Mouse (Mus musculus) ES-E14 (cell line): ENCODE measurements around the gene Ndufv3. TPM values are rescaled to one million over a fixed set of nuclear protein-coding genes. Genes with fewer than 3 reads are reported as not detected.
A peak's percentile ranks its signal among the peaks of the same experiment; 100 is the strongest.

Source experiments
- DNase-seq: peaks from one replicate; pipeline ENCODE4 v3.0.0-alpha.2; 2013; ENCODE audit warnings: low read depth, low spot score
- H3K27ac ChIP-seq: 2 replicates; pipeline ENCODE4 v1.5.1; 2012; ENCODE audit warnings: low read depth, mild to moderate bottlenecking, low read length, moderate library complexity, mixed read lengths; ENCODE audit not compliant: poor library complexity, insufficient read depth, severe bottlenecking
- H3K36me3 ChIP-seq: 2 replicates; pipeline ENCODE4 v1.6.1; 2012; ENCODE audit warnings: mild to moderate bottlenecking, low read length, moderate library complexity, mixed read lengths; ENCODE audit not compliant: control insufficient read depth, poor library complexity, insufficient read depth, severe bottlenecking
- H3K4me1 ChIP-seq, 2 experiments: fragments of 150-350 bp in 1 of 2; sonication (generic) in 1 of 2; 2 replicates each; pipeline ENCODE4 v1.6.1; 2012; ENCODE audit warnings: low read length in 2 of 2, mild to moderate bottlenecking in 1 of 2, mixed read lengths in 1 of 2; ENCODE audit not compliant: control insufficient read depth in 2 of 2, insufficient read depth in 2 of 2, poor library complexity in 1 of 2
- H3K4me3 ChIP-seq, 2 experiments: fragments of 150-350 bp in 1 of 2; sonication (generic) in 1 of 2; 2 replicates each; pipeline ENCODE4 v1.5.1; 2012; ENCODE audit warnings: low read length in 2 of 2, low read depth in 1 of 2, mild to moderate bottlenecking in 1 of 2, mixed read lengths in 1 of 2; ENCODE audit not compliant: insufficient read depth in 1 of 2, poor library complexity in 1 of 2, severe bottlenecking in 1 of 2
- H3K9ac ChIP-seq: 2 replicates; pipeline ENCODE4 v1.6.1; 2012; ENCODE audit warnings: low read depth, mild to moderate bottlenecking, low read length, mixed read lengths; ENCODE audit not compliant: poor library complexity, insufficient read depth, severe bottlenecking
- H3K9me3 ChIP-seq: fragments of 150-350 bp; sonication (generic); 2 replicates; pipeline ENCODE4 v1.6.1; 2012; ENCODE audit warnings: low read depth, mild to moderate bottlenecking, low read length; ENCODE audit not compliant: control insufficient read depth, insufficient read depth
- CHD2 ChIP-seq: IDR thresholded peaks from 2 replicates; pipeline ENCODE4 v1.6.1; 2014; ENCODE audit warnings: mild to moderate bottlenecking, low read depth, low read length, inconsistent platforms
- HCFC1 ChIP-seq: IDR thresholded peaks from 2 replicates; pipeline ENCODE4 v1.6.1; 2012; ENCODE audit warnings: low read length, inconsistent platforms, borderline replicate concordance; ENCODE audit not compliant: insufficient read depth
- MAFK ChIP-seq: IDR thresholded peaks from 2 replicates; pipeline ENCODE4 v1.6.1; 2014; ENCODE audit warnings: mild to moderate bottlenecking, low read depth, low read length, inconsistent platforms; ENCODE audit not compliant: insufficient read depth
- ZC3H11A ChIP-seq: IDR thresholded peaks from 2 replicates; pipeline ENCODE4 v1.6.1; 2012; ENCODE audit warnings: low read depth, mild to moderate bottlenecking, inconsistent platforms, low read length, borderline replicate concordance
- ZNF384 ChIP-seq: IDR thresholded peaks from 2 replicates; pipeline ENCODE4 v1.6.1; 2012; ENCODE audit warnings: low read depth, low read length, inconsistent platforms
- in situ Hi-C, 2 experiments: fragments of 600-800 bp; cut with MboI; formaldehyde crosslinking; loops; one replicate each; pipeline ENCODE4 v1.15.1; 2025; ENCODE audit warnings: low sequenced_read_pairs in 2 of 2, inconsistent platforms in 1 of 2; ENCODE audit not compliant: unreplicated experiment in 2 of 2
- total RNA-seq: library from RNA; depleted of rRNA; stranded (reverse); fragments of 300-350 nt; gene quantifications from 2 replicates; pipeline ENCODE4 v1.2.3, GENCODE M21; 2012; rRNA removed

The Ndufv3 gene
- total RNA-seq, 1 experiment = 206 TPM

DNA sequence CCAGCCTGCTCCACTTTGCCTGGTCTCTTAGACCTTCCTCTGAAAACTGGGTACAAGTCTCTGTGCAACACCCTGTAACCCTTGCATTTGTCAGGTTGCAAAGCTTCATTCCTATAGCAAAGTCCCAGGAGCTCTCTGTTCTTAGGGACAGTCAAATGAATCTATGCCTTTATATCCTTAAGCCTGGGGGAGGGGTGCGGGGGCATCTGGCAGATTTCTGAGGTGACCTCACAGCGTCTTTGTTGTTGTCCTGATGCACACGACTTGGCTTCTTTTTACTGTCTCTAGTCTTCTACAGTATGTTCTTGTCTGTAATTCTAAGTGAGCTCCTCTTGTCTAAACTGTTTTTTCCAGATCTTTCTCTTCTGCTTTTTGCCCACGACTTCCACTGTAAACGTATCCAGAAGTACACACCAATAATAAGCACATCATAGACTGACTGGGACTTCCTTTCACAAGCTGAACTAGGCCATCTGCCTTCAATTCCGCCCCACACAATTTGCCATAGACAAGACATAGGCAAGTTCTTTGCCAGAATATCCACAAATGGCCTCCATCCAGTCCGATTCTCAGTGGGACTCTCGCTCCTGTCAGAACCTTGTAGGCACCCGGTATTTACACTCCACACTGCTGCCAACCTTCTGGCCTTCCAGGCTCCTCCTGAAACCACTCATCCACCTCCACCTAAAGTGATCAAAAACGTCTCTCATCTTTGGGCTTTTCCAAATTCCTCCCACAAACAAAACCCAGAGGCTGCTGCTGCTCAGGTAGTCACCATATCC, 56.7 kb downstream of the Ndufv3 start:
- TF ChIP-seq ZNF384 = no peak
- no peak for TF ChIP-seq CHD2
- TF ChIP-seq MAFK = no peak
- TF ChIP-seq HCFC1 = no peak
- no peak for TF ChIP-seq ZC3H11A
- H3K4me1 ChIP-seq = peaks cover 8 to 40% of the 10 kb centered on the region in 2 experiments
- in situ Hi-C loops = no loop called here
- H3K36me3 ChIP-seq = no peaks in the 10 kb centered on the region
- no peak overlapping the region for H3K4me3 ChIP-seq
- no peak for DNase-seq
- H3K27ac ChIP-seq = no peak overlapping the region; the same call in 1 of the 2 replicates
- H3K9ac ChIP-seq = no peak overlapping the region
- no peaks in the 10 kb centered on the region for H3K9me3 ChIP-seq

DNA sequence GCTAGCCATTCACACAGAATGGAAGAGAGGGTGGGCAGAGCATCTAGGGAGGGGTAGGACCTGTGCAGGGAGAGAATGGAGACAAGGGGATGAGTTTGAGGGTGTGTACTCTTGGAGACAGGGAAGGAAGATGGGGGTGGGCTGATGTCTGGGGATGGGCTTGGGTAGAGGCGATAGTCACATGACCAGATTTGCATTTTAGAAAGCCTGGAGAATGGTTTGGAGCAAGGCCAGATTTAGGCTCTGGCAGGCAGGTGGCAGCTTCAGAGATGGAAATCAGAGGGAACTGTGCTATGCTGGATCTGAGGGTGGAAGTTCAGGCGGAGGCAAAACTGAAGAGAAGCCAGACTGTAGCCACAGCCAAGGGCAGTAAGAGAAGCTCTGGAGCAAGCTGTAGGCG, 60.4 kb downstream of the Ndufv3 start:
- H3K27ac ChIP-seq = peak overlapping the region; percentile 71; the same call in 1 of the 2 replicates
- in situ Hi-C loops = no loop called here
- peak overlapping the region; percentile 15 to 28; a peak in 2 of 4 replicates for H3K4me3 ChIP-seq
- no peak for DNase-seq
- H3K9me3 ChIP-seq = no peaks in the 10 kb centered on the region
- TF ChIP-seq ZC3H11A (no peak), ZNF384 (no peak), CHD2 (no peak), MAFK (no peak)
- H3K9ac ChIP-seq = peak overlapping the region; percentile 20; the same call in 1 of the 2 replicates
- H3K36me3 ChIP-seq = no peaks in the 10 kb centered on the region; the same call in 1 of the 2 replicates
- H3K4me1 ChIP-seq = peaks cover 8 to 46% of the 10 kb centered on the region in 2 experiments

Other genes with a start within 250 kb of the Ndufv3 start
- gene Rsph1, start 242.7 kb upstream of the Ndufv3 start, total RNA-seq = 1.4 and 1.9 TPM in 2 replicates
- gene Slc37a1, start 233.3 kb upstream of the Ndufv3 start, total RNA-seq = 37.5 and 64.8 TPM in 2 replicates
- 3.9 and 6.9 TPM in 2 replicates for gene Pde9a, start 133.9 kb upstream of the Ndufv3 start, total RNA-seq
- 56.6 and 58.5 TPM in 2 replicates for gene Wdr4, start 135 bp upstream of the Ndufv3 start, total RNA-seq
- 16.3 and 20.8 TPM in 2 replicates for gene Pknox1, start 44.6 kb downstream of the Ndufv3 start, total RNA-seq
- gene Cbs, start 117.1 kb downstream of the Ndufv3 start, total RNA-seq = 8.6 and 15.5 TPM in 2 replicates
- gene U2af1, start 138.8 kb downstream of the Ndufv3 start, total RNA-seq = 219 and 238 TPM in 2 replicates
- 0.36 TPM in 1 of 2 replicates, not detected in the other for gene Cryaa, start 157.7 kb downstream of the Ndufv3 start, total RNA-seq